Mouse (Mus musculus) MEL (cell line): Measurements from ENCODE around the gene Zbtb43.

ENCODE experiments used
- ETS1 ChIP-seq: IDR thresholded peaks from 2 replicates; pipeline ENCODE4 v1.6.1; 2012; ENCODE audit warnings: low read depth, mild to moderate bottlenecking, inconsistent platforms, low read length, improper control_type of control experiment, moderate library complexity
- GATA1 ChIP-seq: IDR thresholded peaks from 2 replicates; pipeline ENCODE4 v1.6.1; 2011; ENCODE audit warnings: low read depth, low read length, improper control_type of control experiment
- POLR2A ChIP-seq, 2 experiments: IDR thresholded peaks; 2 replicates each; pipeline ENCODE4 v1.6.1; 2011 to 2012; ENCODE audit warnings: low read length in 2 of 2, mild to moderate bottlenecking in 2 of 2, control low read depth in 1 of 2, improper control_type of control experiment in 1 of 2, low read depth in 1 of 2, moderate library complexity in 1 of 2; ENCODE audit not compliant: control insufficient read depth in 1 of 2, insufficient read depth in 1 of 2, poor library complexity in 1 of 2
- POLR2AphosphoS2 ChIP-seq: IDR thresholded peaks from 2 replicates; pipeline ENCODE4 v1.6.1; 2011; ENCODE audit warnings: low read length, improper control_type of control experiment

- TF ChIP-seq POLR2A (IDR thresholded peaks at IDR 0.05; ENCODE audit: control insufficient read depth in 1 of 2, insufficient read depth in 1 of 2, low read depth in 1 of 2, low read length in 2 of 2, poor library complexity in 1 of 2) (no peak), POLR2AphosphoS2 (no peak), ETS1 (no peak), GATA1 (no peak)
Observed at GRCm38 (mm10) chr2:33495654-33496053, 27.3 kb upstream of the Zbtb43 start.
